Mouse (Mus musculus): Measurements from ENCODE around the gene Ndufa13.
"Not testable (repeated sequence)": the region's sequence is repeated elsewhere in the genome, so short reads cannot be mapped to it uniquely, and the experiment has no call there.

The Ndufa13 gene

GRCm38 (mm10) chr8:69902163-69903062 lies at the start of gene Ndufa13, which contains the start of the genes Tssk6 and Yjefn3:
Ndufa13 (minus strand) TSS chr8:69902558.
Tssk6 (plus strand) TSS chr8:69902184.
Yjefn3 (minus strand) TSS chr8:69902712.
- no peak for DNase-seq (ENCODE audit: low spot score)

GRCm38 (mm10) chr8:69950300-69950699 lies 47.9 kb upstream of the Ndufa13 start:
- DNase-seq (ENCODE audit: low spot score), result no peak

GRCm38 (mm10) chr8:69942495-69942894 lies 40.1 kb upstream of the Ndufa13 start:
- DNase-seq (ENCODE audit: low spot score), result not testable (repeated sequence)

DNA sequence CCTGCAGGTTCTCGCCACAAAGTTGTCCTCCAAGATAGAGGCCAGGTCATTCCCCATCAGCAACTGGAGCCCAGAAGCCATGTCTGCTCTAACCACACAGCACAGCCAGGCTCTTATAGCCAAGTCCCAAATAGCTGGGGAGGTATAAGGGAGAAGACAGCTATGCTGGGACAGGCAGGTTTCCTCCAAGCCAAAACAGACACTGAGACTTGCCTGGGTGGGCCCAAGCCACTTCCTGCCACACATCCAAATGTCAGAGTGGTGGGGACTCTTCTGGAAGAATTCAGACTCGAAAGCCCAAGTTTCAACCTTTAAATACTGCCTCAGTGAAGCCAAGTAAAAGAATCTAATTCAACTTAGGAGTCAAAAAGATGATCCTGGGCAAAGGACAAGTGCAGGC lies 38.0 kb upstream of the Ndufa13 start:
- DNase-seq (ENCODE audit: low spot score), result no peak

DNA sequence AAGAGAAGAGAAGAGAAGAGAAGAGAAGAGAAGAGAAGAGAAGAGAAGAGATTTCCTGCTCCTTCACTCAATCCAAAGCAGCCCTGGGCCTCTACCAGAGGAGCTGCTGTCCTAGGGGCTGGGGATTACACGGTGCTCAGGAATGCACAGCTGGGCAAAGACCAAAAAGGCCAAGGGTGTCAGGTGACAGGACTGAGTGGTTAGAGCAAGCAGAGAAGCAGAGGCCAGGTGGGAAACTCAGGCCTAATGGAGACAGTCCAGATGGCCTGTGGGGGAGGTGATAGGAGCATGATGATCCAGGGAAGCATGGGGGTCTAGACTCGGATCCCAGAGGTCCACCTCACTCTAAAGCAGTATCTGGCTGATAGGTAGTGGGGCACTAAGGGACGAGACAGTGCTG lies 37.3 kb upstream of the Ndufa13 start:
- DNase-seq (ENCODE audit: low spot score), result no peak

DNA sequence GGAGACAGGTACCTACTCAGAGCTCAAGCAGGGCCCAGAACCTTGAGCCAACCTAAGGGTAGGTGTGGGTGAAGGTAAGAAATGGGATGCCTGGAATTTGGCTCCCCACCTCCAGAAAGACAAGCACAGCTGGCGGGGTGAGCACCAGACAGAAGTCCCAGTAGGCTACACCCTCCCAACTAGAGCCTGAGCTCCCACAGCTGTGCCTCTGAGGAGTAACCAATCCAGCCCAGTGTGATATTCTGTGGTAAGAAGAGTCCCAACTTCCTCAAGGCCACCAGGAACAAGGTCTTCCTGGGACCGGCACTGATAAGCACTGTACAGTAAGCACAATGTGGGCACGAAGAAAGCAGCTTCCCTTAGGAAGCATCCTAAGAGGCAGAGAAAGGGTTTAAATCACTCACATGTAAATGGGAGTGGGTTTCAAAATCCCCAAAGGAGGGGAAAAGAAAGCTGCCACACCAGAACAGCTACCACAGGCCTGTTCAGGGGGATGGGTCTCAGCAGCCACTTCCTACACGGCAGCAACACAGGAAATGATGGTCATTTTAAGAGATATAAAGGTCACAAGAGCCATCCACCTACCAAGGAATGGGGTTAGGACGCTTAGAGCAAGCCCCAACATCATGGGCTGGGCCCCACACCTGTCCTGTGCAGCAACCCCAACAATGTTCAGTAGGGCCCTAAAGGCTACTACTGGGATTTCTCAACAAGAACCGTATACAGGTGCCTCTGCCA lies 36.1 kb upstream of the Ndufa13 start:
- DNase-seq (ENCODE audit: low spot score), result no peak

DNA sequence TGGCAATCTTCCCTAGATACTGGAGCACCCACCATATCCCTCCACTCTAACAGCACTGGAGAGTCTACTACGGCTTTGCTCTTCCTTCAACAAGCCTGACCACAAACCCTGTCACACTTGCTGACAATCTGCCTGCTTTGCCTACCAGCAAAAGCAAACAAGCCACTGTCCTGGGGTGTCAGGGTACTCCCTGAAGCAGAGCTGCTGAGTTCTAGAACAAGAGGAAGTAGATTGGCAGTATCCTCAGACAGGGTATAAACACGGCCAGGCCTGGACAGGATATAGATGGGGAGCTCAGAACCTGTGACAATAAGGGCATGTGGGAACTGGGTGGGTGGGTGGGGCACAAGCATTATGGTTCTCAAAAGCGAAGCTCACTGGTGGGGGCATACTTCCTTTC lies 35.1 kb upstream of the Ndufa13 start:
- DNase-seq (ENCODE audit: low spot score), result no peak

DNA sequence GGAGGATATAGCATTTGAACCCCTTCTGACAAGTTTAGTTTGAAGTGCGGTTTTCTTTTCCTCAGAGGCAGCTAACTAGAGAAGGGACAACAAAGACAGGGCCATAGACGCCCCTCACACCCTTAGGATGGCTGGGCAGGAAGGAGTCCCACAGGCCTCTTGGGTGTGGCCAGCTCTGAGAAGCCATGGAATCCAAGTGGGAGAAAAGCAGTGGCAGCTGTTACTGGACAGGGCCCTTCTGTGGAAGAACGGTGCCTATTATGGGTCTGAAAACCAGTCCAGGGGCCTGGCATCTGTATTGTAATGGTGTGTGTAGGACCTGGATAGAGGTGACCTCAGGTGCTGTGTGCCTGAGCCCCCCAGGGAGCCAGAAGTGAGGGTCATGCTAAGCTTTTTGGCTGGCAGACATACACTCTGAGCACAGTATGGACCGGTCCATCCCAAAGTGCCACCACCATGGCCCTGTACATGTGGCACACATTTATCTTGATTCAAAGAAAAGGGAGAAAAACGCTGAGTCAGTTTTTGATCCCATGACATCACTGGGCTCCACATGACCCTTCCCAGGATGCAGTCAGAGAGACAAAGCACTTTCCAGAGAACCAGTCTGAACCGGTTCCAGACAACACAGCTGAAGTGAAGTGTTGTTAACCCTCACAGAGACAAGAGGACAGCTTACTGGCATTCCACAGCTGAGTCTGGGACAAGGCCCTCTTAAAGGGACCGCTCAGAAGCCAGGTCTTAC lies 33.9 kb upstream of the Ndufa13 start:
- DNase-seq (ENCODE audit: low spot score), result no peak

DNA sequence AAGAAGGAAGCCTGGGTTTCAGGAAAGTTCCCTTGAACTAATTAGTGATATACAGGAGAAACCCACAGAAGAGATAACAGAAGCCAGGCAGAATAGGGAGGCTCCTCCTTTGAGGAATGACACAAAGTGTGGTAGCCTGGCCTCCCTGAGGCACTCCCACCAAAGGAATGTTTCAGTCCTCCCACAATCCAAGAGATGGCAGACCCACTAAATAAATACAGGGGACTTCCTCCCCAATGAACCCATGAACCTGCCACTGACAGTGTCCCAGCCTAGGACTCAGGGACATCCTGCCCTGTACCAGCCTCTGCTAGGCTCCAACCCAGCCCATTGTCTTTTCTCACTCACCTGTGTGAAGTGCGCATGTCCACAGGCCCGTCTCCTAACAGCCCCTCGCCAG lies 33.1 kb upstream of the Ndufa13 start:
- DNase-seq (ENCODE audit: low spot score), result no peak

DNA sequence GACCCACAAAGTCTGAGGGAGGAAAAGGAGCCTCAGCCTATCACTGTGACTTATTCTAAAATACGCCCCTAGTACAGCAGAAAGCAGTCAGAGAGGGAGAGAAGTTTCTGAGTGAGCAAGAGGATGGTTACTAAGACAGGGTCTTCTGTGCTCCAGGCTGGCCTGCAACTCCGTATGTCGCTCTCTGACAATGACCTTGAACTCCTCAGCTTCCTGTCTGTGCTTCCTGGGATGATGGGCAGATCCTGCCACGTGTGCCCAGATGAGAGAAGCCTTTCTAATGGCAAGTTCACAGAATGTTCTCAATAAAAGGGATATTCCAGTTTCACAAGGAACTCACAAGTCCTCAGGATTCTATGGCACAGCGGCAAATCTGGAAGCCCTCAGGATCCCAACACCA lies 32.2 kb upstream of the Ndufa13 start:
- no peak for DNase-seq (ENCODE audit: low spot score)

GRCm38 (mm10) chr8:69933811-69934210 lies 31.5 kb upstream of the Ndufa13 start:
- no peak for DNase-seq (ENCODE audit: low spot score)

GRCm38 (mm10) chr8:69926901-69927300 lies 24.5 kb upstream of the Ndufa13 start:
- DNase-seq (ENCODE audit: low spot score), result no peak

GRCm38 (mm10) chr8:69923986-69924385 lies 21.6 kb upstream of the Ndufa13 start:
- no peak for DNase-seq (ENCODE audit: low spot score)

GRCm38 (mm10) chr8:69921141-69921540 lies 18.8 kb upstream of the Ndufa13 start:
- no peak for DNase-seq (ENCODE audit: low spot score)

DNA sequence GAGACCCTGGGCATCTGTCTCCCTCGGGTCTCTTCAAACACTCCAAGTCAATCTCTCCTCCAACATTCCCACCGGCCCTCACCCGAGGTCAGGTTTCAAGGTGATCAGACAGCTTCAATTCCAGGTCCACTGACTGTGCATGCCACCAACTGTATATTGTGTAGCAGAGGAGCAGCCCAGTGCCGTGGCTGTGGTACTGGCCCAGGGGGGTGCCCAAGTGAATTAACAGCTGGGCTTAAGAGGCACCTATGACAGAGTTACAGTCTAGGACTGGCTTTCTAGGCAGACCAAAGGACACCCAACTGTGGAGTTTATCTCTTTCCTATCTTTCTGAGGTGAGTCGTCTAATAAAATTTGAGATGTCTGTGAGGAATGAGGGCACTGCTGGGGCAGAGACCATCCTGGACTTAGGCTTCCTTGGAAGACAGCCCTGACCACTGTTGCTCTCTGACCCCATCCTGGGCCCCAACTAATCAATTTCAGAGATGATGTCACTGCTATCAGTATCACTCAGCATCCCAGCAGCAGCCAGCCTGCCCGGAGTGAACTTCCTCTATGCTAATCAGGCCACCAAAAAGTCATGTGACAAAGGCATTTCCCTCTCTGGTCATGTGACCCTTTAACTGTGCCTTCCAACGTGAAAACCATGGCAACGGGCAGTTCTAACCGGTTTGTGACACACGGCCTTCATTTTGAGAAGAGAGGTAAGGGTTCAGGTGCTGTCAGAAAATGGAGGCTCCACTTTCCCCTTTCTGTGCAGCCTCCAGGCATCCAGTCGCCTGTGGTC lies 17.7 kb upstream of the Ndufa13 start:
- no peak for DNase-seq (ENCODE audit: low spot score)

DNA sequence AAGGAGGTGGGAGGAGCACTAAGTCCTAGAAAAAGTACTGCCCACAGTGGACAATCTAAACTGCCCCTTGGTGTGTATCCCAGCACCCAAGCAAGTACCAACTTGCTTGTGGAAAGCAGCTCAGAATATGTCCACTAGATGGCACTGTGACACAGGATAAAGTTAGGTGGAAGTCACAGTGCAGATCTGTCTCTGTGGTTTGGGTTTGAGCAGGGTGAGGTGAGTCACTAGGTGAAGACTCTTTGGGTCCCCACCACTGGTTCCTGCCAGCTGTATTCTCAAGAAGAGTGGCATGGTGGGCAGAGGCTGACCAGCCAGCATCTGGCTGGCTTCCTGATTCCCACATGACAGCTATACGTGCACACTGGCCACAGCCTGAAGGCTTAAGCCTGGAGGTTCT lies 16.7 kb upstream of the Ndufa13 start:
- peak; percentile 36 for DNase-seq (ENCODE audit: low spot score)

- no peak for DNase-seq (ENCODE audit: low spot score)
These were observed 16.1 kb upstream of the Ndufa13 start for GRCm38 (mm10) chr8:69918506-69918905.

GRCm38 (mm10) chr8:69915748-69916147 lies 13.4 kb upstream of the Ndufa13 start:
- DNase-seq (ENCODE audit: low spot score), result no peak

DNA sequence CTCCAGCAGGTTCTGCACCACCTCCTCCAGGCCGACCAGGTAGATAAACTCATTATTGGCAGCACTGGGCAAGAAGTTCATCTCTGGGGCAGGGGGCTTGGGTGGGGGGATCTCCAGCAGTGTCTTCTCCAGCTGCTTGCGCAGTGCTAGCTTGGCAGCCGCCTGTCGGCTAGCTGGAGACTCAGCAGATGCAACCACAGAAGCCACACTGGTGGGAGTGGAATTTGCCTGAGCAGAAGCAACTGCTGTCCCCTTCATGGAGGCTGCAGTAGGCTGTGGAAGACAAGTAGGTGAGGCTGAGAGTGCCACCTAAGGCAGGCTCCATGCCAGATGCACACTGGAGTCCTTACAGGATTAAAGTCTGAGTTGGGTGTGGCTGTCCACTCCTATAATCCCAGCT lies 12.2 kb upstream of the Ndufa13 start:
- DNase-seq (ENCODE audit: low spot score), result no peak

- DNase-seq (ENCODE audit: low spot score), result no peak
These were observed 10.2 kb upstream of the Ndufa13 start for GRCm38 (mm10) chr8:69912478-69913074.

DNA sequence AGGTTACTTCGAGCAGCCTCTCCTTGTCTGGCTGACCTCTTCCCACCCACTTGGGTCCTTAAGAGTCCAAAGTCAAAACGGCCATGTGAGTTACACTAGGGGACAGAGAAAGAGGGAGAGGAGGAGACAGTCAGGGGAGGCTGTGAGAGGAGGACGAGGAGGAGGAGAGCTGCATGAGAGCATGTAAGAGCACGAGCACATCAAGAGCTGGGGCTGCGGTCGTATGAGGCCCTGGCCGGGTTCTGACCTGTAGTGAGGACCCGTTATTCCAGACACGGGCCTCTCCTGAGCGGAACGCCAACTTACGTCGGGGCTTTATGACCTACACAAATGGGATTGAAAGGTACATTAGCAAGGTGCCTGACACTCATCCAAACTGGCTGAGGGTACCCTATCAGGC lies 9.6 kb upstream of the Ndufa13 start:
- no peak for DNase-seq (ENCODE audit: low spot score)
